Mouse (Mus musculus): ENCODE measurements at regions not wholly inside any gene's neighbourhood (a gene's known extent, or its start where the extent isn't known, plus 50 kb on each side); places are given as distances from the start of the nearest gene placed in this dataset.

DNA sequence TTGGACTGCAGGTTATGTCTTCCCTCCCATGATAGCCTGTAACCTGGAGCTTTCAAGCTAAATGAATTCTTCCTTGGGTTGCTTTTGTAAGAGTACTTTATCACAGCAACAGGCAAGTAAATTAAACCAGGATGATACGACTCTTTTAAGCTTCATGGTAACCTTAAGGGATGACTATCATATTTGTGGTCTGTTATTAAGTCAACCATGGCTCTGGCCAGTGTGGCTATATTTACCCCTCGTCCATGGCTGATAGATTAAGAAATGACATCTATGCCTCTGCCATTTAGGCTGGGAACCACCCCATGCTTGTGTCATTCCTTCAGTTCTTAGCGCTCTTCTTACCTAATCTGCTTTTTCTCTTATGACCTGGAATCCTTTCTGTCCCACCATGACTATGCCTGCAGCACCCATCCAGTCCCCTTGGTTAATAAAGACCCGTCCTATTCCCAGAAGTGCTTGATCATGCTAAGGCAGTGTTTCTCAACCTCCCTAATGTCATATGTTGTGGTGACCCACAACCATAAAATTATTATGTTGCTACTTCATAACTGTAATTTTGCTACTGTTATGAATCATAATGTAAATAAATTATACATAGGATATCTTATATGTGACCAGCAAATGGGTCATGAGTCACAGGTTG, 214.5 kb upstream of the Nbea start:
- DNase-seq, result no peak

DNA sequence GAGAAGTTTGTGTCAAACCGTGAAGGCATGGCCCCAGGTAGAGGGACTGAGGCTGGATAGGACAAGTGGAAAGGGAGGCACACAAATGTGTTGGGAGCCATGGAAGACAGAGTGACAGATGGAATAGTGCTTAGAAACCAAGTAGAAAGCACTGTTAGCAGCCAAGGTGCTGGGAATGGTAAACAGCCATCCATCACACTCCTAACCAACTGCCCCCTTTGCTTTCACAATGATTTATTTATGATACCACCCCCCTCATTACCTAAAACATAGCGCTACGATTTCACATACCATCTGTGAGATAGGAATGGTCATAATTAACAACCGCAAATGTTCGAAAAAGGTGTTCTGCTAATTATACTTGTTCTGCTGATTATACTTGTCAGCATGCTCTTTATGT, 209.6 kb upstream of the Nbea start:
- no peak for DNase-seq

DNA sequence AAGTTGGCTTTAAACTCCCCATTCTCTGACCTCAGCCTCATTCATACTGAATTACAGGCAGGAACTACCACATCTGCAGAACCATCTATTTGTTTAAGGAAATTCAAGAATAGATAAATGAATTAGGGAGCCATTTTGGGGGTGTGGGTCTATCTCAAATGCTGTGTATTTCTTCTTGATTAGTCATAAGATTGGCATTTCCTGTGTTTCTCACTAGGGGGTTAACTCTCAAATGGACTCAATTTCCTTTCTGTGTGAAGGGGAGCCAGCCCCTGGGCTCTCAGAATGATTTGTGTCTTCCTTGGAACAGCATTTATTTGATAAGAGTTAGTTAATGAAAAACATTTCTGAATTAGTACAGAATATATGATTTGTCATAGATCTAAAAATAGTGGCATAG, 196.8 kb upstream of the Nbea start:
- no peak for DNase-seq

DNA sequence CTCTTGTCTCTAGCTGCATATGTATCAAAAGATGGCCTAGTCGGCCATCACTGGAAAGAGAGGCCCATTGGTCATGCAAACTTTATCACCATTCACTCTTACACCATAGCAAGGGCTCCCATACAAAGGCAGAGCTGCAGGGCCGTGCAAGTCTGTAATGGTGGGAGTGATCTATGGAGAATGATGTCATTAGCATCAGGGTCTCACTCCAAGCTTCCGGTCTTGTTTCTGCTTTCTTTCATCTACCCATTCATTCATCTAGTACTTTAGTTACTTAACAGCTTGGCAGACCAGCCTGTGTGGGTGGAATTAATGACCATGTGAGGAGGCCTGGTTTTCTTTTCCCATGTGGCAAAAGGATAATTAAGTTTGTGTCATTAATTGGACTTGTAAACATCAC, 196.0 kb upstream of the Nbea start:
- no peak for DNase-seq

DNA sequence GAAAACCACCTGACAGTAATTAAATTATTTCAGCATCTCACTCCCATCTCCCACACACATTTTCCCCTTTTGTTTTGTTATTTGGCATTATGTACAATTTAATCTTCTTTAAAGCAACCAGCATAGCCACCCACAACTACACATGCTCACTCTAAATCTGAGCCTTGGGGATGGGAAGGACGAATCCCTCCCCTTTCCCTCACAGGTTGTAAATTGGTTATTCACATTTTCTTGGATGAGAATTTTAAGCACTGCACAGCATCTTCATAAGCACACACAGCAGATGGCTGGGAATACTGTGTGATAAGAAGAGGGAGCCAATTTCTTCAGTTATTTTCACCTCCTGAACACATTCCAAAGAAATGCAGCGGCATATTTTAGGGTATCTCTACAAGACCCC, 179.0 kb upstream of the Nbea start:
- no peak for DNase-seq

DNA sequence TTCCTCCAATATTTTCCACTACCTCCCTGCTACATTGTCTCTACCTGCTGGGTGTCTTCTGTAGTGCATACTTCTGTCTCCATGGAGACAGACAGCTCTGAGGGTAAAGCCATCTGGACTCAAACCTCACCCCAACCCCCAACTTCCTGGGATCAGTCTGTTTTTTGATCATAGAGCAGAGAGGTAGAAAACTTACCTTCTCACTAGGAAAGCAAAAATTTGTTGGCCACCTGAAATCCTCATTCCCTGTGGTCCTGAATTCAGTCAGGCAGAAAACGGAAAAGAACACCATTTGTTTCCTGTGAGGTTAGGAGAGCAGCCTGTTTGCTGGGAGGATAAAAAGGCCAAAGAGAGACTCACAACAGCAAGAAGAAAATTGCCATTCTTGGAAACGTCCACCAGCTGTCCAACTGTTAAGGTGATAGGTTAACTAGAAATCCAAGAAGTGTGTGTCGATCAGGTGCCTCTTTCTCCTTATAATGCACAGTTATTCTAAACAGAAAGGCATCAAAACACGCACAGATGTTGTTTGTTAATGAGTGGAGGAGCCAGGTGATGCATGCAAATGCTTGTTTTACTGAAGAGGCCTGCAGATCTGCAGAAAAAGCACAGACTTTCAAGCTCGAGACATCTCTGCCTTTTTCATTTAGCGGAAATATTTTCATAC, 173.7 kb upstream of the Nbea start:
- no peak for DNase-seq

DNA sequence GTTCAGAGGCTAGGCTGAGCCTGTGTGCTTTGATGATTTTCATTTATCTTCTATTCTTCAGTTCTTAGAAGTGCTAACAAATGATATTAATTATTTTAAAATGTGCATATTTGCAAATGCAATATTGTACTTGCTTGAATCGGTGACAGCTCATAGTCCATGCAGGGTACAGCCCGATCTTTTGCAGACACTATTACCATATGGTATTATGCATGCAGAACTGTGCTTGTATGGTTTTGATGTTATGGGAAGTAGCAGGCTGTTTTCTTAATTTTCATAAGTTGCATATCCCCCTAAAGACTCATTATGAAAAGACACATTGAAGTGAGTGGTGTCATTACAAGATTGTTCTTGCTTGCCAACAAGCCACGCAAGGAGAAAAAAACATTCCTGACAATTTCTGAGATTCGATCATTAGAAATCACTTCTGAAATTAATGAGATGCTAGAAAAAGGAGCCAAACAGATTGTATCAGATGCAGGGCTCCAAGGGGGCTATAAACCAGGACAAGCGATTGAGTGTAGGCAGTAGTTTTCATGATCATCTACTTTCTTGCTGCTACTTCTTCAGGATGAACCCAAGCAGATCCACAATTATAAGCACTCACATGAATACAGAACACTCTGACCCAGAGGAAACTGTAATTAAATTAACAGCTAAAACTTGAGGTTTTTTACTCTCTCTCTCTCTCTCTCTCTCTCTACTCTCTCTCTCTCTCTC, 172.8 kb upstream of the Nbea start:
- DNase-seq, result no peak

Data from kidney, adult 11 months (tissue).